ENCODE assay signal across 10 mouse cellular contexts in genomic region chr4:110134036-110134435, GRCm38 (mm10).
DNase-seq lines count a peak whose midpoint lies in the region; ATAC-seq lines count a peak whose summit lies in the region.
"Had no signal": no experiment of that assay in that cellular context is flagged by ENCODE, and none has a peak within 500 bp of the region (broad histone marks: within the 10 kb centered on the region; RNA-seq: fewer than 3 reads in every experiment).

No protein-coding gene starts in this region.

- no peaks in the 10 kb centered on the region for H3K27me3 ChIP-seq in hindbrain, embryonic 11.5 days (ENCODE audit: control insufficient read depth, insufficient read depth, low read length)
- no peaks in the 10 kb centered on the region for H3K27me3 ChIP-seq in hindbrain, embryonic 14.5 days (ENCODE audit: control insufficient read depth, insufficient read depth, low read length)
- no peaks in the 10 kb centered on the region for H3K27me3 ChIP-seq in embryonic facial prominence, embryonic 14.5 days (replicated peaks; ENCODE audit: control insufficient read depth, insufficient read depth, low read length)
- H3K27me3 ChIP-seq in limb, embryonic 12.5 days, result no peaks in the 10 kb centered on the region

- DNase-seq in hindbrain, embryonic 11.5 days (ENCODE audit: low spot score), result peak; percentile 42
- no peak for DNase-seq in hindbrain, embryonic 14.5 days (ENCODE audit: low spot score)
- DNase-seq in NIH3T3 (ENCODE audit: low read depth), result peak; percentile 91
- peak; percentile 49 for DNase-seq in embryonic facial prominence, embryonic 14.5 days (ENCODE audit: low spot score)
- DNase-seq in urinary bladder, adult 2 months (ENCODE audit: low spot score), result no peak
- no peak for DNase-seq in T-cell, adult 2 months (ENCODE audit: low spot score)
- no peak for DNase-seq in cerebellum, adult 11 months
- DNase-seq: lung, adult 18-20 months had no signal

- H3K9me3 ChIP-seq in hindbrain, embryonic 11.5 days (ENCODE audit: control insufficient read depth, low read length), result no peaks in the 10 kb centered on the region
- H3K9me3 ChIP-seq in hindbrain, embryonic 14.5 days (ENCODE audit: control insufficient read depth, low read length), result no peaks in the 10 kb centered on the region
- no peaks in the 10 kb centered on the region for H3K9me3 ChIP-seq in embryonic facial prominence, embryonic 14.5 days (ENCODE audit: control insufficient read depth, low read length)
- no peaks in the 10 kb centered on the region for H3K9me3 ChIP-seq in limb, embryonic 12.5 days

- peak overlapping the region; percentile 36; the same call in 1 of the 2 replicates for H3K27ac ChIP-seq in hindbrain, embryonic 11.5 days (ENCODE audit: low read depth, low read length)
- H3K27ac ChIP-seq in hindbrain, embryonic 14.5 days, result no peak overlapping the region
- H3K27ac ChIP-seq in embryonic facial prominence, embryonic 14.5 days (replicated peaks; ENCODE audit: low read depth, low read length), result no peak overlapping the region
- no peak overlapping the region; the same call in 1 of the 2 replicates for H3K27ac ChIP-seq in limb, embryonic 12.5 days
- H3K27ac ChIP-seq: layer of hippocampus, adult 2 months had no signal

- no peak overlapping the region for H3K4me2 ChIP-seq in hindbrain, embryonic 11.5 days (replicated peaks; ENCODE audit: low read depth, low read length)
- H3K4me2 ChIP-seq in hindbrain, embryonic 14.5 days (replicated peaks), result no peak overlapping the region
- no peak overlapping the region for H3K4me2 ChIP-seq in embryonic facial prominence, embryonic 14.5 days (ENCODE audit: low read depth, low read length)
- H3K4me2 ChIP-seq in limb, embryonic 12.5 days, result peak overlapping the region; percentile 24

- H3K9ac ChIP-seq in hindbrain, embryonic 11.5 days (ENCODE audit: low read depth, low read length), result no peak overlapping the region
- H3K9ac ChIP-seq in hindbrain, embryonic 14.5 days, result no peak overlapping the region
- no peak overlapping the region for H3K9ac ChIP-seq in embryonic facial prominence, embryonic 14.5 days (ENCODE audit: low read depth, low read length)
- H3K9ac ChIP-seq in limb, embryonic 12.5 days (replicated peaks), result no peak overlapping the region

- no peak overlapping the region for H3K4me3 ChIP-seq in hindbrain, embryonic 11.5 days (ENCODE audit: low read depth, low read length)
- no peak overlapping the region for H3K4me3 ChIP-seq in hindbrain, embryonic 14.5 days (replicated peaks; ENCODE audit: low read length)
- H3K4me3 ChIP-seq in embryonic facial prominence, embryonic 14.5 days (ENCODE audit: low read depth, low read length), result no peak overlapping the region
- no peak overlapping the region for H3K4me3 ChIP-seq in limb, embryonic 12.5 days (replicated peaks)
- H3K4me3 ChIP-seq: layer of hippocampus, adult 2 months had no signal

- no peaks in the 10 kb centered on the region for H3K36me3 ChIP-seq in hindbrain, embryonic 11.5 days (ENCODE audit: control insufficient read depth, insufficient read depth, low read length)
- no peaks in the 10 kb centered on the region for H3K36me3 ChIP-seq in hindbrain, embryonic 14.5 days (replicated peaks; ENCODE audit: control insufficient read depth, insufficient read depth)
- H3K36me3 ChIP-seq in embryonic facial prominence, embryonic 14.5 days (ENCODE audit: control insufficient read depth, insufficient read depth, low read length), result no peaks in the 10 kb centered on the region
- no peaks in the 10 kb centered on the region for H3K36me3 ChIP-seq in limb, embryonic 12.5 days

- H3K4me1 ChIP-seq in hindbrain, embryonic 11.5 days (replicated peaks; ENCODE audit: control insufficient read depth, insufficient read depth, low read length), result 0 out of 2 replicates have a peak, but pooled peaks cover 3% of the 10 kb centered on the region
- H3K4me1 ChIP-seq in hindbrain, embryonic 14.5 days (replicated peaks; ENCODE audit: control insufficient read depth, insufficient read depth, low read length), result 0 out of 2 replicates have a peak, but pooled peaks cover 10% of the 10 kb centered on the region
- peaks cover 13% of the 10 kb centered on the region for H3K4me1 ChIP-seq in embryonic facial prominence, embryonic 14.5 days (ENCODE audit: control insufficient read depth, insufficient read depth, low read length)
- peaks cover 16% of the 10 kb centered on the region for H3K4me1 ChIP-seq in limb, embryonic 12.5 days (replicated peaks)

- 34% methylated on average over 7 of the region's 7 CpGs for WGBS in hindbrain, embryonic 11.5 days
- WGBS in hindbrain, embryonic 14.5 days, result 35% methylated on average over 7 of the region's 7 CpGs
- WGBS in embryonic facial prominence, embryonic 14.5 days, result 8% methylated on average over 7 of the region's 7 CpGs
- WGBS in limb, embryonic 12.5 days, result 10% methylated on average over 7 of the region's 7 CpGs

- ATAC-seq in hindbrain, embryonic 11.5 days (ENCODE audit: low FRiP score), result no peak
- ATAC-seq in hindbrain, embryonic 14.5 days (ENCODE audit: low FRiP score), result no peak
- ATAC-seq in embryonic facial prominence, embryonic 14.5 days (ENCODE audit: low read depth), result no peak
- ATAC-seq in limb, embryonic 12.5 days (ENCODE audit: insufficient number of reproducible peaks, insufficient read depth, low FRiP score, low TSS enrichment, low read depth), result no peak

Comparison
In these comparisons a context has a peak if more than half of its experiments do, and no peak if none do; other contexts are left out.
1. DNase-seq: peak in hindbrain, embryonic 11.5 days (single experiment), NIH3T3 (single experiment) and embryonic facial prominence, embryonic 14.5 days (single experiment); none in hindbrain, embryonic 14.5 days (single experiment), urinary bladder, adult 2 months (single experiment), T-cell, adult 2 months (single experiment) and cerebellum, adult 11 months (single experiment).